Mouse (Mus musculus) hindbrain, embryonic 14.5 days (tissue): ENCODE measurements around the gene Dna2. TPM values are rescaled to one million over a fixed set of nuclear protein-coding genes. Genes with fewer than 3 reads are reported as not detected.
A peak's percentile ranks its signal among the peaks of the same experiment; 100 is the strongest.

ENCODE experiments used
- ATAC-seq: fragments of 200-750 bp; cut with Nextera tagmentation; 2 replicates; pipeline ENCODE4 v1.8.0; 2017; ENCODE audit warnings: moderate number of reproducible peaks, mild to moderate bottlenecking, moderate TSS enrichment, moderate library complexity; ENCODE audit not compliant: low FRiP score
- DNase-seq: peaks from one replicate; pipeline ENCODE4 v3.0.0-alpha.2; 2015; ENCODE audit warnings: low spot score
- H3K27ac ChIP-seq: fragments of 300-500 bp; sonication (generic); 2 replicates; pipeline ENCODE4 v1.5.1; 2014; ENCODE audit warnings: mild to moderate bottlenecking, moderate library complexity
- H3K27me3 ChIP-seq: fragments of 300-500 bp; sonication (generic); 2 replicates; pipeline ENCODE4 v1.6.1; 2014; ENCODE audit warnings: mild to moderate bottlenecking, low read length, mixed read lengths; ENCODE audit not compliant: control insufficient read depth, insufficient read depth
- H3K36me3 ChIP-seq: fragments of 300-500 bp; sonication (generic); replicated peaks from 2 replicates; pipeline ENCODE4 v1.6.1; 2014; ENCODE audit not compliant: control insufficient read depth, insufficient read depth
- H3K4me1 ChIP-seq: fragments of 300-500 bp; sonication (generic); replicated peaks from 2 replicates; pipeline ENCODE4 v1.6.1; 2014; ENCODE audit warnings: antibody characterized with exemption, low read length, mixed read lengths; ENCODE audit not compliant: control insufficient read depth, insufficient read depth
- H3K4me2 ChIP-seq: fragments of 300-500 bp; sonication (generic); replicated peaks from 2 replicates; pipeline ENCODE4 v1.6.1; 2014; ENCODE audit warnings: mild to moderate bottlenecking, moderate library complexity
- H3K4me3 ChIP-seq: fragments of 300-500 bp; sonication (generic); replicated peaks from 2 replicates; pipeline ENCODE4 v1.5.1; 2014; ENCODE audit warnings: mild to moderate bottlenecking, low read length
- H3K9ac ChIP-seq: fragments of 300-500 bp; sonication (generic); 2 replicates; pipeline ENCODE4 v1.6.1; 2014
- H3K9me3 ChIP-seq: fragments of 300-500 bp; sonication (generic); 2 replicates; pipeline ENCODE4 v1.6.1; 2016; ENCODE audit warnings: low read length; ENCODE audit not compliant: control insufficient read depth
- WGBS: fragments of 180-500 bp; shearing (Covaris S2); extraction: QIAGEN DNeasy Blood & Tissue Kit; methylation state at CpG from one replicate; pipeline ENCODE4 v1.1.7; 2014; 5-methylcytosine and 5-hydroxymethylcytosine counted together
- polyA plus RNA-seq: library from polyadenylated mRNA; unstranded; fragments of >200 nt; fragmentation: Nextera tagmentation; extraction: Ambion mirVana; gene quantifications from 2 replicates; pipeline ENCODE4 v1.2.1, GENCODE M21; 2014

The Dna2 gene
- polyA plus RNA-seq, 1 experiment from 2014 or later, result 3.1 TPM

DNA sequence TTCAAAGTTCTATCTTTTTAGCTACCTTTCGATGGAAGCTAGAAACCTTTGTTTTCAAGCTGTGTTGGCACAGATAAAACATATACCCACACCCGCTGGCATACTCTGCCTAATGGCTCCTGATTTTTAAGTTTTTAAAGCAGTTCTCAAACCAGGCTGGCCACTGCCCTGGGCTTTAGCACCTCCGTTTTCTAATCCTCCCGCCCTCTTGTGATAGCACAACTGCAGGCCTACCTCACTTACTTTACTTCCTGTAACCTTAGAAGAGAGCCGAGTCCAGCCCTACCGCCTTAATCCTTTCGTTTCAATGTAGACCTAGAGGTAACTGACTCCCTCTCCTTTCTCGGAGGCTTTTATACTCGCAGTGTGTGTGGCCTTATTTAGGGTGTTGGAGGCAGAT is 56.4 kb downstream of the Dna2 start:
- Histone ChIP-seq H3K4me3 (no peak overlapping the region), H3K27me3 (no peaks in the 10 kb centered on the region), H3K9me3 (no peaks in the 10 kb centered on the region), H3K9ac (no peak overlapping the region), H3K36me3 (peaks cover 97% of the 10 kb centered on the region), H3K4me2 (no peak overlapping the region), H3K27ac (no peak overlapping the region), H3K4me1 (no peaks in the 10 kb centered on the region)
- DNase-seq (no peak), ATAC-seq (no peak)
- WGBS, result 86% methylated on average over 9 of the region's 9 CpGs

DNA sequence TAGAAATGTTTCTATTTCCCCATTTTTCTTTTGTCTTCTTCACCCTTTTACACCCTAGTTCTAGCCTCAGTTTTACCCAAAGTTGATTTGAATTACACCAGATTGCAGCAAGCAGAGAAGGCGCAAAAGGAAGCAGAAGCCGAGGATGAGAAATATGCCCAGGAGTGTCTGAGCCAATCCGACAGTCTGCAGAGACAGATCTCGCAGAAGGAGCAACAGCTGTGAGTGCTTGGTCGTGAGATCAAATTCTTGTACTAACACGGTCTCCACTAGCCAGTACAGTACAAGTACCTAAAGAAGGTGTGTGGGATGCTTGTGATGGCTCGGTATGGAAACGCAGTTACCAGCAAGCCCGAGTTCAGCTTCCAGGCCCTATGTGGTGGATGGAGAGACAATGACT is 57.7 kb downstream of the Dna2 start:
- Histone ChIP-seq H3K4me3 (no peak overlapping the region), H3K9me3 (no peaks in the 10 kb centered on the region), H3K4me1 (no peaks in the 10 kb centered on the region), H3K9ac (no peak overlapping the region), H3K36me3 (peaks cover 97% of the 10 kb centered on the region), H3K4me2 (no peak overlapping the region), H3K27me3 (no peaks in the 10 kb centered on the region), H3K27ac (no peak overlapping the region)
- ATAC-seq, result no peak
- 92% methylated on average over 9 of the region's 9 CpGs for WGBS
- DNase-seq, result no peak

DNA sequence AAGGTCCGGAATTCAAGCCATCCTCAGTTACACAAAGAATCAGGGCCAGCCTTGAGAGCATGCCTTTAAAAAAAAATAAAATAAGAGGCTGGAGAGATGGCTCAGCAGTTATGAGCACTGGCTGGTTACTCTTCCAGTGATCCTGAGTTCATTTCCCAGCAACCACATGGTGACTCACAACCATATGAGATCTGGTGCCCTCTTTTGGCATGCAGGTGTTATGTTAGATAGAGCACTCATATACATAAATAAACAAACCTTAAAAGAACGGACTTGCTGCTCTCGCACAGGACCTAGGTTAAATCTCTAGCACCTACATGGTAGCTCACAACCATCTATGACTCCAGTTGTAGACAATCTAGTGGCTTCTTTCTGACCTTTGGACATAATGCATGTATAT is 61.4 kb downstream of the Dna2 start:
- H3K27me3 ChIP-seq, result no peaks in the 10 kb centered on the region

DNA sequence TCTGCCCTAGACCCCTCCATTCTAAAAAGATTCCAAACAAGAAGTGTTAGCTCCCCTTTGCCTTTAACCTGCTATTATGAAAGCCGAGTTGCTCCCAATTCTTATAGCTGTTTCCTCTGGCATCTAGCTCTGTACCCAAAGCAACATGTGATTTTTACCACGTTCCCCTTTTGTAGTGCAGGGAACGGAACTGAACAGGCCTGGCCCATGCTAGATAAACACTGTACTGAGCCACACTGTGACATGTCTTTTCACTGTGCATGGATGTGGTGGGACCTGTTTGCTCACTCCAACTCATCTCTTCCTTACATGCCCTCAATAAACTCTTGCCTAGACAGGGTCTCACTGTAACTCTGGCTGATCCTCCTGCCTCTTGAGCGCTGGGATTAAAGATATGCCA is 63.4 kb downstream of the Dna2 start:
- Histone ChIP-seq H3K27me3 (no peaks in the 10 kb centered on the region), H3K4me2 (no peak overlapping the region), H3K9me3 (no peaks in the 10 kb centered on the region), H3K4me3 (no peak overlapping the region), H3K9ac (no peak overlapping the region), H3K36me3 (peaks cover 96% of the 10 kb centered on the region), H3K4me1 (no peaks in the 10 kb centered on the region), H3K27ac (no peak overlapping the region)
- DNase-seq (no peak), ATAC-seq (no peak)
- 92% methylated on average over 4 of the region's 4 CpGs for WGBS

More for the DNA sequence above, 61.4 kb downstream of the Dna2 start:
- Histone ChIP-seq H3K4me3 (no peak overlapping the region), H3K36me3 (peaks cover 96% of the 10 kb centered on the region), H3K4me1 (no peaks in the 10 kb centered on the region), H3K4me2 (no peak overlapping the region), H3K9me3 (no peaks in the 10 kb centered on the region), H3K9ac (no peak overlapping the region), H3K27ac (no peak overlapping the region)
- no peak for DNase-seq
- no peak for ATAC-seq
- WGBS, result 75% methylated on average over 3 of the region's 3 CpGs

GRCm38 (mm10) chr10:63011556-63011955 is 64.7 kb downstream of the Dna2 start:
- Histone ChIP-seq H3K9ac (no peak overlapping the region), H3K27me3 (no peaks in the 10 kb centered on the region), H3K36me3 (peaks cover 97% of the 10 kb centered on the region), H3K27ac (no peak overlapping the region), H3K4me1 (no peaks in the 10 kb centered on the region), H3K4me3 (no peak overlapping the region), H3K9me3 (no peaks in the 10 kb centered on the region), H3K4me2 (no peak overlapping the region)
- 90% methylated on average over 6 of the region's 6 CpGs for whole genome bisulfite sequencing
- ATAC-seq, result no peak
- DNase-seq, result no peak

DNA sequence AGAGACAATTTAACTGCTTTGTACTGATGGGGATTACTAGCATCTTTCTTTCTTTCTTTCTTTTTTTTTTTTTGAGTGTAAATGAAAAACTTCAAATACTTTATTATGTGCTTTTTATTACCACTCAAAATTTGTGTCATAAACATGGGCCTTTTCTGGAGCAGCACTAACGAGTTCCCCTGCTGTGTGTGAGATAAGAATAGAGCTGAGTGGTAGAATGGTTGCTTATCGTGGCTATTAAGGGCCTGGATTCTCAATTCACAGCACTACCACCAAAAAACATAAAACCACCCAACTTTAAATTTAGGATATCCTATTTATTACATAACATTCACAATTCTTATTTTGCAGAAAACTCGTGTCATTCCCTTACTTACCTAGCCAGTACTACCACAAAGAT is 66.7 kb downstream of the Dna2 start:
- DNase-seq (no peak), ATAC-seq (no peak)
- H3K27ac ChIP-seq, result no peak overlapping the region
- peaks cover 93% of the 10 kb centered on the region for H3K36me3 ChIP-seq
- WGBS, result 84% methylated on average over 3 of the region's 3 CpGs
- H3K4me2 ChIP-seq, result no peak overlapping the region
- no peaks in the 10 kb centered on the region for H3K9me3 ChIP-seq
- no peak overlapping the region for H3K9ac ChIP-seq
- no peaks in the 10 kb centered on the region for H3K27me3 ChIP-seq
- peaks cover under 1% of the 10 kb centered on the region; the same call in 1 of the 2 replicates for H3K4me1 ChIP-seq
- H3K4me3 ChIP-seq, result no peak overlapping the region

GRCm38 (mm10) chr10:63014168-63014567 is 67.3 kb downstream of the Dna2 start:
- peaks cover 87% of the 10 kb centered on the region for H3K36me3 ChIP-seq
- H3K27me3 ChIP-seq, result no peaks in the 10 kb centered on the region
- H3K27ac ChIP-seq, result no peak overlapping the region
- H3K4me1 ChIP-seq, result peaks cover 7% of the 10 kb centered on the region
- H3K9ac ChIP-seq, result no peak overlapping the region
- WGBS, result 89% methylated on average over 9 of the region's 9 CpGs
- no peak overlapping the region for H3K4me2 ChIP-seq
- no peak overlapping the region for H3K4me3 ChIP-seq
- DNase-seq, result no peak
- H3K9me3 ChIP-seq, result no peaks in the 10 kb centered on the region
- ATAC-seq, result no peak

- H3K27ac ChIP-seq, result no peak overlapping the region
- H3K4me1 ChIP-seq, result peaks cover 33% of the 10 kb centered on the region
- DNase-seq, result no peak
- H3K36me3 ChIP-seq, result peaks cover 38% of the 10 kb centered on the region
- no peak overlapping the region for H3K4me3 ChIP-seq
- WGBS, result 80% methylated on average over 6 of the region's 6 CpGs
- H3K9me3 ChIP-seq, result no peaks in the 10 kb centered on the region
- H3K4me2 ChIP-seq, result peak overlapping the region; percentile 62; the same call in 1 of the 2 replicates
- no peak overlapping the region for H3K9ac ChIP-seq
- H3K27me3 ChIP-seq, result no peaks in the 10 kb centered on the region
- no peak for ATAC-seq
These were observed 72.5 kb downstream of the Dna2 start for GRCm38 (mm10) chr10:63019304-63019703.

DNA sequence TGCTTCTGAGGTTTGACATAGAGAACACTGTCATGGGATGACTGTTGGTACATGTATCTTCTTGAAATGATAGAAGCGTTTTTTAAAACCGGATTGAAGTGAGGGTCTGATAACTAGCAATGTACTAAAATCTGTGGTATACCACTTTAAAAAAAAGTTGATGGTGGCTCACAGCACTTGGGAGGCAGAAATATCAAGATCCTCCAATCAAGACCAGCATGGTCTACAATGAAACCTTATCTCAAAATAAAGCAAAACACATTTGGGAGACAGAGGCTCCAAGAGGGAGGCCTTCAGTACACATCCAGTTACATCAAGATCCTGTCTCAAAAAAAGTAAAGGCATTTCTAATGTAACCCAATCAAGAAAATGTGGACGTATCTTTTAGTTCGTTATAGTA is 74.9 kb downstream of the Dna2 start:
- Histone ChIP-seq H3K4me3 (peak overlapping the region; percentile 93), H3K36me3 (peaks cover 14% of the 10 kb centered on the region)
- no peak for ATAC-seq

DNA sequence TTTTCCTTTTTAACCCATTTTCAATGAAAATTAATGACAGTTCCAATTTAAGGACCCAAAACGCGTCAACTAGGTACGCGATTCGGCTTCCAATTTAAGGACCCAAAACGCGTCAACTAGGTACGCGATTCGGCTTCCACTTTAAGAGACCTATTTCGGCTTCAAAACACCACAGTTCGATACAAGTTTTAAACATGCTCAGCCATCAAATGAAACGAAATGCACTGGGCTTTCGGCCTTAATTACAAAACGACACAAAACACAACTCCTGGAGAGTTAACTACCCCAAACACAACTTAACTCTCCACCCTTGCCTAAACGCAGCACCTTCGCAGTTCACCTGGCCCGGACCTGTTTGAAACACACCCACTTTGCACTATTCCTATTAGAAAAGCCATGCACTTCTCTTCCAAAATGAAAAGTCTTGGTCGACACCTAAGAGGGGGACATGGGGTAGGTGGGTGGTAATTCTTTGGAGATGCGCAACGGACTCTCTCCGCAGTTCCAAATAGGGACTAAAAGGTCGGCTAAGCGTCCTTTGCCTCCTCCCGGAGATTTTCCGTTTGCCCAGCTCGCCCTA is 75.8 kb downstream of the Dna2 start:
- Histone ChIP-seq H3K4me1 (peaks cover 58% of the 10 kb centered on the region), H3K4me3 (peak overlapping the region; percentile 93), H3K27me3 (no peaks in the 10 kb centered on the region), H3K4me2 (peak overlapping the region; percentile 62), H3K36me3 (peaks cover 5% of the 10 kb centered on the region), H3K9me3 (no peaks in the 10 kb centered on the region), H3K9ac (peak overlapping the region; percentile 99), H3K27ac (peak overlapping the region; percentile 99)
- DNase-seq, result no peak
- WGBS, result under 1% methylated on average over 27 of the region's 27 CpGs
- no peak for ATAC-seq

More for the DNA sequence above, 74.9 kb downstream of the Dna2 start:
- DNase-seq, result no peak
- no peaks in the 10 kb centered on the region for H3K27me3 ChIP-seq
- no peak overlapping the region; the same call in 1 of the 2 replicates for H3K27ac ChIP-seq
- peak overlapping the region; percentile 62 for H3K4me2 ChIP-seq
- peaks cover 50% of the 10 kb centered on the region for H3K4me1 ChIP-seq
- peak overlapping the region; percentile 99 for H3K9ac ChIP-seq
- WGBS, result 40% methylated on average over 4 of the region's 4 CpGs
- no peaks in the 10 kb centered on the region for H3K9me3 ChIP-seq
